Mouse (Mus musculus): ENCODE data around the gene Gm11639.

Gm11639 gene

DNA sequence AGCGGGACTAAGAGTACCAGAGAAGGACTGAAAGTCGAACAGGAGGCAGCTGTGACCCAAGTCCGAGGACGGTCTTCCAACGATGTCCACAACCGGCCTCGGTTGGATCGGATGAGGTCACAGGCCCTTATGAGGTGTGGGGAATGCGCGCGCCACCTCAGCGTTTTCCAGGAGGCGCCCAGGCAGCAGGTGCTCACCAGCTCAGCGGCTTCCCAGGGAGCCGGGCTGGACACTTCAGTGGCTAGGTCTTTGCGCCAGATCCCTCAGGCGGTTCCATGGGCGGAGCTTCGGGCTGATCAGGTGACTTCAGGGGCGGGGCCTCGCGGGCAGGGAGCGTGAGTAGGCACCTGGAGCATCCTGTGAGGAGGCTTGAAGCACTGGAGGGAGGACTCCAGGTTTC is at the start of gene Gm11639:
Gene Gm11639 (plus strand): TSS at position 160 of the 400 bp plus-strand sequence.
- DNase-seq = no peak

DNA sequence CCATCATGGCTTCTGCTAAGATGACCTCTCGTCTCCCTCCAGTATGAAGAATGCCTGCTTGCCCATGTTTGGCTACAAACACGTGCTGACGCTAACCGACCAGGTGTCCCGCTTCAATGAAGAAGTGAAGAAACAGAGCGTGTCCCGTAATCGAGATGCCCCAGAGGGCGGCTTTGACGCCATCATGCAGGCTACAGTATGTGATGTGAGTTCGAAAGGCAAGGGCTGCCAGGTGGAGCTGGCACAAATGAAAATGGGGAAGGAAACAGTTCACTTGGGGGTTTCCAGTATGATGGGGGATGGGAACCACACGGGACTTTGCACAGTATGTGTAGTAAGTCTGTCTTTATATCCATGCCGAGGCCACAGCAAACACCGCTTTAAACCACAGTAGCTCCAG is 48.5 kb upstream of the Gm11639 start:
- DNase-seq = no peak

DNA sequence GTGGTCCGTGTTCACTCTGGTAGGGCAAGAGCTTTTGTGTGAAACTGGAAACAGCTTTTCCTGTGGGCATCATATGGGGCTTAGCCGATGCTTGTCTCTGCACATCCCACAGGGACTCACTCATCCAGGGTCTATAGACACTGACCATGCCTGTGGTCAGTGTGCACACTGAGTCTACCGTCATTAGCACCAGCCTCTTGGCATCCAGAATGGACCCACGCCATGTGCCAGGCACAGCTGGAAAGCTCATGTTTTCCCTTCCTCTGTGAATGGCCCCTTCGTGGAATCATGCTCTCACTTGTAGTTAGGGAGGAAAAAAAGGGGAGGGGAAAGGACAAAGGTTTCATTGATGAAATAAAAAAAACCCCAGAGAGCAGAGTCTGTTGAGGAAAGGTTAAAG is 47.5 kb upstream of the Gm11639 start:
- no peak for DNase-seq

DNA sequence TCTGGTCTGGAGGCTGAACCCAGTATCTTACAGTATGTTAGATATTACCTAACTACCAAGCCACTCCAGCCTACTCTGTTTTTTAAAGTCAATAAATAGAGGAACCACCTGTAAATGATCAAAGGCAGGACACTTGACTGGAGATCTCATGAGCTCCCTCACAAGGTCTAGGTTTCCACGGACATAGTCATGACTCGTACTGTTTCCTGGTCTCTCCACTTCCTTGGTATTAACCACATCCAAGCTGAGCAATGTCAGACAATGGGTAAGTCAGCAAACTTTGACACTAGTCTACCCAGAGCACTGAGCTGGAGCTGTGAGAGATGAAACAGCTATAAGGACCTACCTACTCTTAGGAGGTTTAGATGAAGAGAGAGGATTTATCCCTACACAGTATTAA is 46.6 kb upstream of the Gm11639 start:
- DNase-seq = no peak

DNA sequence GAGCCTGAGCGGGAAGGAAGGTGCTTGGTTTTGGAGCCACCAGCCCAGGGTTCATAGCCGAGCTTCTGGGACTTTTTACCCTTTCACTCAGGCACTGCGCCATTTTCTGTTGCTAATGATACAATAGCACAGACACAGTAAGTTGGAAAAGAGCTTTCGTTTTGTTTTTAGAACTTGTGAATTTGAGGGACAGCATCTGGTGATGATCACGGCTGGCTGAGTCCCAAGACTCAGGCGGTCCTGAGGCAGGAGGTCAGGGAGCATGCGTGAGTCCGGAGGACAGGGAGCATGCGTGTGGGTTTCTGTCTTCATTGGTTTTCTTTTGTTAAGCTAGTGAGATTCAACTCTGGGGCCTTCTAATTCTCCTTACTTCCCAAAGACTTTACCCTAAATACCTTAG is 45.9 kb upstream of the Gm11639 start:
- DNase-seq = no peak

DNA sequence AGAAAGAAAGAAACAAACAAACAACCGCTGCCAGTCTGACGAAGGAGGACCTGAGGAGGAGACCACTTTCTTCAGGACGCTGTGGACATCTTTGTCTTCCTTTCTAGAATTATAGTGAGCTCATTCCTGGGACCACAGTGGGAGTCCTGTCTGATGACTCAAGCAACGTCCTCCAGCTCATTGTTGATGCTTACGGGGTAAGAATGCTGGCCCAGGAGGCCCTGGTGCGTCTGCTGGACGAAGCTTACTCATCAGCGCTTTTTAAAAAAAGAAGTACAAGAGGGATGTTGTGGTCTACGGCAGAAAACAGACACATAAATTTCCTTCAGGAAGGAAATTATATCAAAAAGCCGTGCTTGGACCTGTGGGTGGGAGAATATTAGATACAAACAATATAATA is 44.6 kb upstream of the Gm11639 start:
- no peak for DNase-seq

DNA sequence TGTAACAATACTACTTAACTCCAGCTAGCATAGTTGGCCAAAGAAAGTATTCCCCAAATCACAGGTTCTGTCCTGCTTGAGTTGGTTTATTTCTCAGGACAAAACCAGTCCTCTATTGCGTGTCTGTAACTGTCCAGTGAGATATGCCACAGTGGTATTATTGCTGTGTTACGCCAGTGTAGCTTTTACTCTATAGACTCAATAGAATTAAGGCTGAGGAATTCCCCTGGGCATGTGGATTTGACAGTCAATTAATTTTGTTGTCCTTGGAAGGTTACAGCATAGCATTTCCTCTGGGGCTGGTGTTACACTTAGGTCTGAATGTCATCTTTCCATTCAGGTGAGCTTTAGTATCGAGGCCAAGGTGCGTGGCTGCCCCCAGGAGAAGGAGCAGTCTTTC is 42.3 kb upstream of the Gm11639 start:
- no peak for DNase-seq

DNA sequence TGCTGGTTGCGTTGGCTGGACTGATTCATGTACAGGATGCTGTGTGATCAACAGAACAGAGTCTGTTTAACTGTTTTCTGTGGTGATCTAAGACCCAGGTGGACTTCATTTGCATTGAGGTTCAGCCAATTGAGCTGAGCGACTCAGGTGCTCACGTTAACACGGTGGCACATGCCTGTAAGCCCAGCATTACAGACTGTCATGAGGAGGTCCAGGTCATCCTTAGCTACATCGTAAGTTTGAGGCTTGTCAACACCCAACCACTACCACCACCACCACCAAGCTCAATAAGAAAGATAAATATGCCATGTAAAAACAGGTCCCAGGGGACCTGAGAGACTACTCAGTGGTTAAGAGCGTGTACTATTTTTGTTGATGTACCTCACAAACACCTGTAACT is 40.1 kb upstream of the Gm11639 start:
- DNase-seq = no peak

DNA sequence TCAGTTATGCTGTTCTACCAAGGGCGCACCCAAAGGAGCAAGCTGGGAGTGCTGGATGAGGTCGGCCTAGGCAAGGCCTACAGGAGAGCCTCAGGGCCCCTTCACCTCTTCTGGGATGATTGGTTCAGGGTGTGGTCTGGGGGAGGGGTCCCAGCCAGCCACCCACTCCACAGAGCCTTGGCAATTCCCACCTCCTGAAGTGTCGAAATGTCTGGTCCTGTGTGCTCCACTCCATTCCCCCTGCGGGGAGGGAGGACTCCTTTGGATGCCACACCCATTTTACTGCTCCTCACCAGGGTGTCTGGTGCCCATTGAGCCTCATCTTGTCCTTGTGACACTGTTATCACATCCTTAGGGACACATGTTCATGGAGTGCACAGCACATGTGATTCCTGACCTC is 39.3 kb upstream of the Gm11639 start:
- no peak for DNase-seq

DNA sequence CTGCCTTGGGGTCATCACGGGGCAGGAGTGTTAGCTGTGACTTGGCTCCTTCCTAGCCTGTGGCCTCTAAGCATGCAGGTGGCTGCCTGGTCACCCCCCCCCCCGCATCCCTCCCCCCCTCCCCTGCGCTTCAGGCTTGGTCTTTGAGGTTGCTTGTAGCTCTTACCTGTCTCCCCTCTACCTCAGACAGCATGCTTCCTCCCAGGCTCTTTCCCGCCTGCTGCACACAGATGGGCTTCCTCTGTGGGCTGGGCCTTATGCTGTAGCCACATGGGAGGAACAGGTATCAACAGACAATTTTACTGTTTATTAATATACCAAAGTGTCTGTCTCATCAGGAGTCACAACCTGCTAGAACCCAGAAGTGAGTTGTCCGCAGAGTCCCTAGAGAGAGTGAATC is 38.9 kb upstream of the Gm11639 start:
- DNase-seq = no peak

DNA sequence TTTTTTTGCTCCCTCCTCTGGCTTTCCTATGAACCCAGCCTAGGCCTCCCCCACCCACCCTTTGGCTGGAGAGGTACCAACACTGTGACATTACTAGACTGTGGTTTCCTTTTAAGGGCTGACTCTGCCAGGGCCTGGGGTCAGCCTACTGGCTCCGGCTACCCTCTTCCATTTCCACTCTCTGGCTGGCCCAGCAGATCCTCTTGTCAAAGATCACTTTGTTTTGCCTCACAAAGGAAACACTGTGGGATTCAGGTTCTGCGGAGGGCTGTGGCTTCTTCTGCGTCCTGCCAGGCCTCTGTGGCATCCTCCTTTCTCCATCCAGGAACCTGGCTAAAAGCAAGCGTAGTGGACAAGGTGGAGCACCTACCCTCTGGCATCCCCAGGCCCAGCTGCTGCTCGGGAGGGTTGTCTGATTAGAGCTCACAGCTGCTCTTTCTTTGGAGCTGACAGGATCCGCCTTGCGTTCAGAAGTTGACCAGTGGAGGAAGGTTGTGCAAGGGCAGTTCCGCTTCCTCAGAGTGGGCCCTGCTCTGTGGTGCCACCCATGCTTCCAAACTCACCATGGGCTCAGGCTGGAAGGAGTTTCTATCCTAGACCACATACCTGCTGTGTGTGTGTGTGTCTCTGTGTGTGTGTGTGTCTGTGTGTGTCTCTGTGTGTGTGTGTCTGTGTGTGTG is 38.2 kb upstream of the Gm11639 start:
- DNase-seq = no peak

DNA sequence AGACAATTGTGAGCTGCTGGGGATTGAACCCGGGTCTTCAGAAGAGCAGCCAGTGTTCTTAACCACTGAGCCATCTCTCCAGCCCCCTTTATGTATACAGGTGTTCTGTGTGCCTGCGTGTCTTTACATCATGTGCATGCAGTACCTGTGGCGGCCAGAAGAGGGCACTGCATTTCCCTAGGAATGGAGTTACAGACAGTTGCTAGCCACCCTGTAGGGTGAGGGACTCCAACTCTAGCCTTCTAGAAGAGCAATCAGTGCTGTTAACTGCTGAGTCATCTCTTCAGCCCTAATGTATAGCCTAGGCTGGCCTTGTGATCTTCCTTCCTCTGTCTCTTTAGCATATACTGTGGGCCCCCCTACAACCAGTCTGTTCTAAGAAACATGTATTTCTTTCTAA is 36.9 kb upstream of the Gm11639 start:
- peak; percentile 40 for DNase-seq

DNA sequence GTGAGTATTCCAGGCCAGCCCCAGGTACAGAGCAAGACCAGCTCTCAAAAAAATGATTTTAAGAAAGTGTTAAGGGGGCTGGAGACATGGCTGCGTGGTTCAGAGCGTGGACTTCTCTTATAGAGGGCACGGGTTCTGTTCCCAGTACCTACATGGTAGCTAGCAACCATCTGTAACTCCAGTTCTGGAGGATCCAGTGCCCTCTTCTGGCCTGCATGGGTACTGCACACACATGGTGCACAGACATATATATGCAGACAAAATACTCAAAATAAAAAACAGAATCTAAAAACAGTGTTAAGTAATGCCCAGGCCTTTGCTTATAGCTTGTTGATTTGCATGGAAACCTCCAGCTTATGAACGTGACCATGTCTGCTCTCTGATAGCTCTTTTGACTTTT is 24.9 kb upstream of the Gm11639 start:
- no peak for DNase-seq

DNA sequence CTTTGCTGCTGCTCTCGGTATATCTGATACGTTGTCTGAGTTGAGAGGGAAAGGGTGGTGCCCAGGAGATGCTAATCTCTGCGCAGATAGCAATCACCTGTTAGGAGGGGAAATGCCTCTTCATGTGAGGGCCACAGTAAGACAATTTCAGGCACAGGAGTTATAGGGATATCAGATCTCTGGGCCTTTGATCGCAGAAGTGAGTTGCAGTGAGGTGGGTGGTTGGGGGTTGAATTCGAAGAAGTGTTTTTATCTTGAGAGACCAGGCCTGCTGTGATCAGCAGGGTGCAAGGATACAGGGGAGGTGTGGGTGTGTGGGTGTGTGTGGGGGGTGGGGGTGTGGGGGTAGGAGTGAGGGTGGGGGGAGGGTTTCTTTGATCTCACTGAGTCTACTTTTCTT is 24.4 kb upstream of the Gm11639 start:
- no peak for DNase-seq

DNA sequence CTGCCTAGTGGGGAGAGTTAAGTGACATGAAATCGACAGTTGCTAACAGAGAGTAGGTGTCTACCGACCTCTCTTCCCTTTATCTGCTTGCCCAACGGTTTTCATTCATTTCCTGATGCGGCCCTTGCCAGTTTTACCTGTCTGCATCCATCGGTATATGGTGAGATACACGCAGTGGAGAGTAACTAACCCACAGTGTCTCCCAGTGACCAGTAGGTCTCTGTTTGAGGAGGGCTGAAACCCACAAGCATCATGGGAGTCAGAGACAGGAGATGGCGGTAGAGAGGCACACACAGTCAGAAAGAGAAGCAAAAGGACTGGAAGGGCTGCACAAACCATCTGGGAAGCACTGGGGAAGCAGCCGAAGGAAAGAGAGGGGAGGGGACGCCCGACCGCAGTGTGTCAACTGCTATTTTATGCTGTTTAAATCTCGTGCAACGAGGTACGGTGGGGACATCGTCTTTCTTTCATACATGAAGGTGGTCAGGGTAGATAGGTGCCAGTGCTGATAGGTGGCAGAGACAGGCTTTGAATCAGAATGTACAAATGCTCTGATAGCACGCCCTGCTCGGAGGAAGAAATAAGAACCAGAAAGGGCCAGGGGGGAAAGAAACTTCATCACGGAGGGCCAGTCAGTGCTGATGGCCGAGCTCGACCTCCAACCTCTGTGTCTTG is 23.8 kb upstream of the Gm11639 start:
- no peak for DNase-seq

DNA sequence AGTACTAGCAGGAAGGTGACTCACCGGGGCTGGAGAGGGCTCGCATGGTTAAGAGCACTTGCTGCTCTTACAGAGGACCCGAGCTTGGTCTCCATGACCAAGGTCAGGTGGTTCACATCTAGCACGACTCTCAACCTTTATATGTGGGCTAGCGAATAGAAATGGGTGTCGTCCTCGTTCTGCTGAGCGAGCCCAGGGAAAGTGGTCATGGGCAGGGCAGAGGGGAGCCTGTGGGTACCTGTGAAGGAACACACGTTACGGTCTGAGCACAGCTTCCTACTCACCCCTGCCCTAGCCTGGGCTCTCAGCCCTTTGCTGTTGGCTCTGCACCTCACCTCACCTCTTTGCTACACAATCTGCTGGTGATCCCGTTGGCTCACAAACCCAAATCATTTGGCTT is 22.9 kb upstream of the Gm11639 start:
- no peak for DNase-seq

DNA sequence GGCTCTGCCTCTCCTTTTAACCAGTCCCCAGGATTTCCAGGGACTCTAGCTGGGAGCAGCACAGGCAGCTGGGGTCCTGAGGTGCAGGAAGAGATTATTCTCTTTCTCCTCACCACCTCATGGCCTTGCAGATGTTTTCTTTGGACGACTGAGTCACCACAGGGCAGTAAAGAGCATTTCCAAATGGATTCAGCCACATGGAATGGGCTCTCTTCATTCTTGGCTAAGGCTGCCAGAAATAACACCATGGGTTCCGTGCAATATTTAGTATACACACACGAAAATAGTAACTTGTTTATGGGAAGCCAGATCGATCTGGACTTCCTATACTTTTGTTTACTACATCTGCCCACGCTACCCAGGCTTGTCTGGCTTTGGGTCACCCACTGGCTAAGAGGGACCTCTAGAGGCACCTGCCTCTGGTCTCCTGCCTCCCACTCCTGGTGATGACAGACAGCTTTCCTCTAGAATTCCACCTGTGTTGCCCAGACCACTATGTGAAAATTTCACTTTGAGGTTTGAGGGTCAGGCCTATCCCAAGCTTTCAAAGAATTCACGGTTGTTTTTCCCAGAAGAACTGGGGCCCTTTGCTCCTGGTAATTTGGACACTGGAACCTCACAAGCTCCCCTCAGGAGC is 22.1 kb upstream of the Gm11639 start:
- DNase-seq = no peak

DNA sequence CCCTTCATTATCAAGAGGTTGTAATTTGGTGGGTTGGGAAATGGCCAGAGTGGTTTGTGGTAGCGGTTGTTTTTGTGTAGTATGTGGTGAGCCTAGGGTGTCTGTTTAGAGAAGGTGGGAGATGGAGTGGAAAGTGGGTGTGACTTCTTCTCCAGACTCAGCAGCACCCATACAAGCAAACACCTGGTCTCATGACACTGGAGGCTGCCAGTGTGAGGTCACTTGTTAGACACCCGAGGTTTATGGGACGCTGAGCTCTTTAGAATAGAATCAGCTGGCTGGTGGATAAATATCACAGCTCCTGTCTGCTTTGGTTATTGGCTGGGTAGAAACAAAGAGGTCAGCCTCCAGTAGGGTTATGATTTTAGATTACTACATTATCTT is 21.6 kb upstream of the Gm11639 start:
- no peak for DNase-seq

DNA sequence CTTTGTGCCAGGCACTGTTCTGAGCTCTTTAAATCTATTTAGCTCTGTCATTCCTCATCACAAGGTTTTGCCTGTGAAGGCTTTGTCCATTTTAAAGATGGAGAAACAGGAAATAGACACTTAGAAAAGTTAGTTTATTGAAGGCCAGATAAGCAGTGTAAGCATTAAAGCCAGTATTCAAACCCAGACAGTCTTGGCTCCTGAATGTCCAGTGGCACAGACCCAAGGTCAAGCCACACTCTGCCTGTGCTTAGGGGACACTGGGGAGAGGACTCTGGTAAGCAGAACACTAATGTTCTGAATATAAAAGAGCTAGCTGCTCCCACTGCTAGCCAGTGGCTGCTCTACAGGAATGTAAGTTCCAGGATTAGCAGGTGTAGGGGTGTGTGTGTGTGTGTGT is 21.1 kb upstream of the Gm11639 start:
- no peak for DNase-seq

DNA sequence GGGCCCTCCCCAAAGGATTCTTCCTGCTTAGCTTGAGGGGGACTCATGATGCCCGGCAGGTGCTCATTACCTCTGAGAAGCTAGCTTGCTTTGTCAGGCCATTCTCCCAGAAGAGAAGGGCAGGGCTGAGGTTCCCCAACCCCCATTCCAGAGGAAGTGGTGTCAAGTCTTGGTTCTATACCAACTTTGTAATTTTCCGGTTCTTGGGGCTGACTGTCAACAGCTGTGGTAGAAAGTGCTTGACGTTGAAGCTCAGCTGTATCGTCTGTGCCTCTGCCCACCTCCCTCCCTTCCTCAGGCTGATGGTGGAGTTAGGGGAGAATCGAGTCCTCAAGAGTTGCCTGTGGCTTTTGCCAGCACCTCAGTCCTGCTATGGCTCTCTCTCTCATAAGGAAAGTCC is 18.1 kb upstream of the Gm11639 start:
- no peak for DNase-seq

DNA sequence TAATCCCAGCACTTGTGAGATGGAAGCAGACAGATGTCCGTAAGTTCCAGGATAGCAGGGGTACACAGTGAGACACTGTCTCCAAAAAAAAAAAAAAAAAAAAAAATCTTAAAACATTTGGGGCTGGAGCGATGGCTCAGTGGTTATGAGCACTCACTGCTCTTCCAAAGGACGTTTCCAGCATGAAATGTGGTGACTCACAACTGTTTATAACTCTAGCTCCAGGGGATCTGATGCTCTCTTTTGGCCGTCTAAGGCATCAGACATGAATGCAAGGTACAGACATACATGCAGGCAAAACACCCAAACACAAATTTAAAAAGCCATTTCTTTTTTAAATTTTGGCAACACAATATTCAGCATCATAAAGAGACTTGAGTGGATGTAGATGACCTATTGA is 12.1 kb upstream of the Gm11639 start:
- DNase-seq = no peak

DNA sequence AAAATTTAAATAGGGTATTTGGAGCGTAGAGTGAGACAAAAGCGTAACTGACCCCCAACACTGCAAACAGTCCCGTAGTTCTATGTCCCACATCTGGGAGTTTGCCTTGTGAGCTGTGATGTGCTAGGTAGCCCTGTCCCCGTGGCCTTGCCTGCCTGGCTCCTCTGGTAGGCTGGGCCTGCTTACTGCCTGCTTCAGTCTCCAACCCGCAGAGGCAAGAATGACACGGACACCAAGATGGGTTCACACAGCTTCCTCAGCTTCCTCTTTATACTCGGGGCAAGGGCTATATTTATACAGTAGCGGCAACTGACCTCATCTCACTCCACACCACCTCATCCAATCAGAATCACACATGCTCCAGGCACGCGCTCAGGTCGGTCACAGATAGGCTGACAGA is 10.7 kb upstream of the Gm11639 start:
- DNase-seq = no peak

DNA sequence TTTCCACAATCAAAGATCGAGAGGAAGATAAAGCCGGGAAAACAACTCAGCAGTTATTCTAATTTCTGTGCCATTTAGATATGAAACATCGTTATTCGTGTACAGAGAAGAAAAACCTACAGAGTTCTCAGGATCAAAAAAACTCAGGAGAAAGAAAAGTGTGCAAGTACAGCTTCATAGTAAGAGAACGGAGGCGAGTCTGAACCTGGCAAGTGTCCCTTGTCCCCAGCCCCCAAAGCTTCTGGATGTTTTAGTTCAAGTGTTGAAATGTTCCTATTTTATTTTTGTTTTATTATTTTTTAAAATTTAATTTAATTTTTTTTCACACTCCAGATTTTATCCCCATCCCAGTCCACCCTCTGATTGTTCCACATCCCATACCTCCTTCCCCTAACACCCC is 7.7 kb downstream of the Gm11639 start:
- no peak for DNase-seq

DNA sequence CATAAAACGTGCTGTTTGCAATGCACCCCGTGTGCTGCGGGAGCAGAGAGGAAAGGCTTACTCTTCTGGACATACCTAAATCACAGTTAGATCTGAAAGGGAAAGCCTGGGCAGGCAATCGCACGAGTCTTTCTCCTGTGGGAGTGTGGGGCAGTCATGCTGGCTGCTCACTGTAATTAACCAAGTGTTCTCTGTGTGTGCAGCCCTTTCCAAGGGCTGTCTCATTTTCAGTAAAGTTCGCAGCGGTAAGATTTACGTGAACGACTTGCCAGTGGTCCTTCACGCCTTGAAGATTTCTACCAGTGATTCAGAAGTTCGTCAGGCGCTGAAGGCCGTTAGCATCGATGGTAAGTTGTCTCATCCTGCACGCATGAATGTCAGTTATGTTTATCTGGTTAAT is 18.6 kb downstream of the Gm11639 start:
- DNase-seq = no peak

DNA sequence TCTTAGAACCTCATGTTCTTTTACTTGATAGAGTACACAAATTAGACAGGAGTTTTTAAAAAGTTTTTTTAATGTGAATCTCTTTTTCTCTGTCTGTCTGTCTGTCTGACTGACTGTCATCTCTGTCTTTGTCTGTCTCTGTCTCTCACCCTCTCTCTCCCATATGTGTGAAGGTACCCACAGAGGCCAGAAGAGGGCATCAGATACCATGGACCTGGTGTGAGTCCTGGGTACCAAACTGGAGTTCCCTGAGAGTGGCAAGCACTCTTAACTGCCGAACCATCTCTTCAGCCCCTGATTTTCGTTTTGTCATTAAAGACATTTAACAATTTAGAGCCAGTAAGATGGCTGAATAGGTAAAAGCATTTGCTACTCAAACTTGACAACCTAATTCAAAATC is 21.6 kb downstream of the Gm11639 start:
- DNase-seq = no peak
